Mouse (Mus musculus): ENCODE measurements at regions not wholly inside any gene's neighbourhood (a gene's known extent, or its start where the extent isn't known, plus 50 kb on each side); places are given as distances from the start of the nearest gene placed in this dataset.
A peak's percentile ranks its signal among the peaks of the same experiment; 100 is the strongest.

DNA sequence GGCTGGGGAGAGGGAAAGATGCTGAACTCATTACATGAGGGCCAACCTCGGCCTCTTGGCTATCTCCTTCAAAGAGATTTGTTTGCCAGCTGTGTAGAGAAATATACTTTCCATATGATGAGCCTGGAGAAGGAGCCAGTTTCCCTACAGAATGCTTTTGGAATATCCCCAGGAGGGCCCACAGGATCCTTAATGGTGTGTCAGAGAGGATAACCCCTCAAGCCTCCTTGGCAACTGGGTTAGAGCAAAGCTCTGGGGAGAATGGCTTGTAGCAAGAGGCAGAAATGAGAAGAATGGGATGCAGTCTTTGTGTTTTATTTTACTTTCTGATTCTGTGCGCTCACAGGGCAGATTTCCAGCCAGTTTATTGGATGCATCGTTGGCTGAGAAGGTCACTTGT is 353.9 kb downstream of the Dmrt2 start:
- no peak for ATAC-seq (replicated peaks; ENCODE audit: poor library complexity)

DNA sequence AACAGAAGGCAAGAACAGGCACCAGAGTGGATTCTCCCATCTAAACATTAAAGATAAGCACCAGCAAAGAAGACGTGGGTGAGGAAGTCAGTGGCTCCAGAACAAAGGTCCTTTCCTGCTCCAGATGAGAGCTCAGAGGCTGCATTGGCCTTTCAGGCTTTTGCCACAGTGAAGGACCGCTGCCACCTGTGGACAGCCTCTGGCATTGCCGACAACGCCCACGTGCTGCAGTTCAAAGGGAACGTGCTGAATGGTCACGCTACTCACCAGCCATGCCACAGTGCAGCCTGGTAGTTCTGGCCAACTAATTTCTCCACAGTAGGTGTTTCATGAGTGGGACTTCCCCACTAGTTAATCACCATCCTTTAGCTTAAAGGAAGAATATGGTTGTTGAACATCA is 365.1 kb downstream of the Dmrt2 start:
- peak; percentile 54; the same call in 1 of the 2 replicates for ATAC-seq (replicated peaks; ENCODE audit: poor library complexity)

DNA sequence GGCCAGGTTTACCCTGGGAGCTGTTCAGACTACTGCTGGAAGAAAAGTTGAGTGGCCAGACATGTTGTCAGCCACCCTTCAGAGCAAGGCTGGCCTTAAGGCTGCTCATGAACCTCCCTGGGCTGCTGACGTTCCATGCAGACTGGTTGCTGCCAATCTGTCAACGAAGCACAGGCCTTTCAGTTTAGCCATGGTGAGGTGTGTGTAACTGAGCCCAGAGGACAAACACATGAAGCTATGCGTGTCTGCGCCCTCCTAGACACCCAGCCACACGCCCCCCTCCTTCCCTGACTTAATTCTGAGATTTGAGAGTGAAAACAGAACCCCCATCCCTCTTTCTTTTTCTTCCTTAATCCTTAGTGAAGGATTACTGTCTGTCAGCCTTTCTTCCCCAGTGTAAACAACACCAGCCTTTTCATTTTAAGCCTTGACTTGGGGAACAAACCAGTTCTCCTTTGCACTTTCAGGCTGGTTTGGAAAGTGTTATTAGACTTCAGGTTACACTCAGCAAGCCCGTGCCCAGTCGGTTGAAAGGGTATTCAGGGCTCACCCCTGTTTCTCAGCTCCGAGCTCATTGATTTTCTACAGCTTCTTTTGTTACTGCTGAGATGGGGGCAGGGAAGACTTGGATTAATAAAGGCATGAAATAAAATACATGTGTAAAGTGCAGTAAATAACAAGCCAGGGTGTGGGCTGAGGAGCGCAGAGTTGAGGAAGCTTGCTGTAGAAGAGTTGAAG is 379.4 kb downstream of the Dmrt2 start:
- ATAC-seq (replicated peaks; ENCODE audit: poor library complexity), result no peak

DNA sequence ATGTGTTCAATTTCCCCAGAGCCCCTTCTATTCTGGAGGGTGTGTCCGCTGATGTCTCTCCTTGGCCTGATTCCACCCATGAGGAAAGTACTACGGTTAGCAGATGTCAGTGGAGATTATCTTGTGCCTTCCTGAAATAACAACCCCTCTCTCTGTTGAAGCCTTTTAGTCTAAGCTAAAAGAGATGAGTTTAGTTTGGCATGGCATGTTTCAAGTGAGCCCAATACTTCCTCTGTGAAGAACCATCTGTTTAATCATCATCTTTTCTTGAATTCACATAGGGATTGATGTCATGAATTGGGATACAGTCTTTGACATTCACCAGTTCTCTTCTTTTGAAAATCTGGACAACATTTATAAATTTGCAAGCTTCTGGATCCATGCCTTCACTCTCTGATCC is 387.5 kb downstream of the Dmrt2 start:
- no peak for ATAC-seq (replicated peaks; ENCODE audit: poor library complexity)

DNA sequence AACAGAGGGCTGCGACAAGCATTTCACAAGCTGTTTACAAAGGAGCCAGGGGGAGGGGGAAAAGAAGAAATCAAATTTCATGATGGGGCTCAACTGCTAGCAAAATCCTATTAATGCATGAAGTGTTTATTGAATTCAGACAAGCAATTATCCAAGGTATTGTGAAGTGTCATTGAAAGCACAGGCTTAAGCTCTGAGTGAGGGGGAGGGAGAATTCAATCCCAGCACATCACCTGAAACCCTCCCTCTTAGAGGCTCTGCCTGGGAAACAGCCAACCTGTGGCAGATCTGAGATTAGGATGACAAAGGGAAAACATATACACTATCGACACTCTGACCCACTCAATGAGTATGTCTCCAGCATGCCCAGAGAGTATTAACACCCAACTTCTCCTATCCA is 396.3 kb downstream of the Dmrt2 start:
- no peak for ATAC-seq (replicated peaks; ENCODE audit: poor library complexity)

DNA sequence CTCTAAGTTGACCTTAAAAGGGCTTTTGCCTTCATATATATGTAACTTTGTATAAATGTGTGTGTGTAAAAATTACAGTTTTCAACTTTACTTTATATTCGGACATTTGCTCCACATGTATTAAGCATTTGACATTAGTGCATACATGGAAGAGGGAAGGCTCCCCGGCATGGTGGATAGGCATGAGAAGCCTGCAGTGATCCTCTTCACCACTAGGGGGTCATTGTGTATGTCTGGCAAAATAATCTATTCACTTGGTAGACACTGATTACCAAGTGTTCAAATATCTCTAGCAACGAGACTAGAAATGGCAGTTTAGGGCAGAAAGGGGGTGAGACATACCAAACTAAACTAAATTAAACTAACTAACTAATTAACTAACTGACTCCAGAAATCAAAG is 397.7 kb downstream of the Dmrt2 start:
- no peak for ATAC-seq (replicated peaks; ENCODE audit: poor library complexity)

DNA sequence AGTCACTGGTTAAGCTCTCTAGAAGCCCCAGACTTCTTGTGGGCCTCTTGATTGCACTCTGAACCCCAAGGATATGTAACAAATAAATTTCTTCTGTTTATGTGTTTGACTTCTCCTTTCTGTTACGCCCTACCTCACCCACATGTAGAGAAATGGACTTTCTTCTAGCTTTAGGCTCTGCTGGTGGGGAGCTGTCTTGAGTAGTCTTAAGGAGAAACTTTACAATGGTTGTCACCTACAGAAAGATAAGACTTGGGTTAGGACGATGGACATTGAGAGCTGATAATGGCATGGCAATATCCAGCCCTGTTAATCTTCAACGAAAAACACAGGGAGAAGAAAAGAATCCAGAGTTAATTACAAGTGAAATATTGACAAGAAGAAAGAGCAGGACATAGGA is 416.1 kb downstream of the Dmrt2 start:
- ATAC-seq (replicated peaks; ENCODE audit: poor library complexity), result no peak

DNA sequence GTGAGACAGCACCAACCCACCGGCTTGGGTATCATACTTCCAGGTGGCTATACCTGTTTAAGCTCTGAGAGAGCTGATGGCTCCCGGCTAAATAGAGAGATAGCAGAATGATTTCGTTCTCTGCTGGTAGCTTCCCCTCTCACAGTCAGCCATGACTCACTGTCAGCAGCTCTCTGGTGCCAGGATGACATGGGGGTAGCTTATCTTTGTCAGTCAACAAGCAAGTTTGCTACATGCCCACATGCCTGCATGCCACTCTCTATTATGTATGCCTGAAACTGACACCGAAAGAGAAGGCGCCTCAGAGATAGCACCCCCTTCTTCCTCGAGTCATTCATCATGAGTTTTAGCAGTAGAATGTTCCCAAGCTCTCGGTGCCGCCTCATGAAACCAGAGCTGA is 419.2 kb downstream of the Dmrt2 start:
- ATAC-seq (replicated peaks; ENCODE audit: poor library complexity), result no peak

DNA sequence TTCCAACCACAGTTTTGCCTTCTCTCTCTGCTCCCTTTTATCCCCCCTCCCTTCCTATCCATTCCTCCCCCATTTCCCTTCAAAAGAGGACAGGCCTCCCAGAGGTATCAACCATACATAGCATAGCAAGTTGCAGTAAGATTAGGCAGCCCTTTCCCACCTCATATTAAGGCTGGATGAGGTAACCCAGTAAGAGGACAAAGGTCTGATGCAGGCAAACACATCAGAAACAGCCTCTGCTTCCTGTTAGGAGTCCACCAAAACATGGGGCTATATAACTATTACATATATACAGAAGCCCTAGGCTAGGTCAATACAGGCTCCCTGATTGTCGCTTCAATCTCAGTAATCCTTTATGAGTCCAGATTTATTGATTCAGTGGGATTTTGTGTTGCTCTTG is 421.6 kb downstream of the Dmrt2 start:
- no peak for ATAC-seq (replicated peaks; ENCODE audit: poor library complexity)

DNA sequence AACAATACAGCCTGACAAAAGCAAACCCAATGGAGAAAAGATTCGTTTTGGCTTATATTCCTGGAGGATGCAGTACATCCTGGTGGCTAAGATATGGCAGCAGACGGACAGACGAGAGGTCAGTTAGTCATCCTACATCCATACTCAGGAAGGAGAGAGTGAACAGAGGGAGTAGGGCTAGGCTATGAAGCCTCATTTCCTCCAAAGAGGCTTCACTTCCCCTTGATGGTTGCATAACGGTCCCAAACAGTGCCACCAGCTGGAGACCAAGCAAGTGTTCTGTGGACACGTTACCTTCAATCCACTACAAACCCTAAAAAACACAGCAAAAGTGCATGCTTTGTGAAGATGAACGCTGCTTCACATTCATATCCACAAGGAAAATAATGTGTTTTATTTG is 442.1 kb downstream of the Dmrt2 start:
- peak; percentile 60 for ATAC-seq (replicated peaks; ENCODE audit: poor library complexity)

DNA sequence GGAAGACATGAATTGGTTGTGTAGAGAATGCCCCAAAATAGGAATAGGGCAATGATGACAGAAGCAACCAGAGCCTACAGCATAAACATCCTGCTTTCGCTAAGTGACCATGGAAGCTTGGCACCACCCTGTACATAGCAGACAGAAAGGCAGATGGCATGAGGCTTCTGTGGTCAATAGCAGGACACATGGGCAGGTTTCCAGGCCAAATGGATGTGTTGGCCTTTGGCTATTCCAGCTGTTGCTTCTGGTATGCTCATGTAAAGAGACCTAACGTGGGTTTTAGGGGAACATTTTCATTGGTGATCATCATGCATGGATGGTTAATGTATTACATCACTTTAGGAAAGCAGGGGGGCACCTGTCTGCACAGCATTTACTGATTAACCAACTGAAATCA is 456.2 kb downstream of the Dmrt2 start:
- no peak for ATAC-seq (replicated peaks; ENCODE audit: poor library complexity)

DNA sequence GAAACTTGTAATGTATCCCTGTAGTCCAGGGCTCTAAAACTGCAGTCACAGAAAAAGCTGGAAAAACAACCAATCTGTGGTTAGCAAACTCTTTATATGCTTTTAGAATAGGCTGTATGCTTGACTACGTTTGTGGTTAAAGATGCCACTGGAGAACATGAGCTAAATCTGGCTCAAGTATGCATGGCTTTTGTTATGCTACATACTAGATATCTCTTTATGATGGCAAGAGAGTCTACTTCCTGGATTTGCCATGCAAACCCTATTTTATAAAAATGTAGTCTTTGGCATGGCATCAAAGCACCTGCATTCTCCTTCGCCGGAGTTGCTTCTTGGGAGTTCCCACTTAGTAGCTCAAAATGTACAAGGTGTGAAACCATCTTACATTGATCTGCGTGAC is 462.2 kb downstream of the Dmrt2 start:
- no peak for ATAC-seq (replicated peaks; ENCODE audit: poor library complexity)

DNA sequence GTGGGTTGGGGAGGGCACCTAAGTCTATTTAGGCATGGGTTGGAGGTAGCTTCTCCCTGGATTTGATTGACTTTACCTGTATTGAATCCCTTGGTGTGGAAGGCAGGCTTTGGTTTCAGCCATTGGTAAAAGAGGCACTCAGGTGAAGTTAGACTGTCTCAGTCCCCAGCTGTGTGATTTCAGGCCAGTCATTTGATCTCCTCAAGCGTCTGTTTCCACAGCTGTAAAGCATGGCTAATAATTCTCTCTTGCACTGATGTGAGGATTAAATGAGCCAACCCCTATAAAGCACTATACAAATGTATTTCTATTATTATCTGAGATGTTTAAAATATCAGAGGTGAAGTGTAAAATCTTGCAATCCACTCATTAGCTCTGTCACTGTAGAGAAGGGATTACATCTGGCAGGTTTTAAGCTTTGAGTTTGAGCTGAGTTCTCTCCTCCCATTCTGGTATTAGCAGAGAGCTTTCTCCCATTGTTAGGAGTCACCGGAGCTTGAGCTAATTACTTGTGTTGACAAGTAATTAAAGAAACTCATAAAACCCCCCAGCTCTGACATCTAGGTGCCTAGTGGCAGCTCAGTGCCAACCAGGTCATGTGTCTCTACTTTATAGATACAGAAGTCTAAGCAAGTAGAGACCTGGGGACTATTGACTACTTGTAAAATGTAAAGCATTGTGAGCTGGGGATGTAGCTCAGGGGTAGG is 463.3 kb downstream of the Dmrt2 start:
- no peak for ATAC-seq (replicated peaks; ENCODE audit: poor library complexity)

DNA sequence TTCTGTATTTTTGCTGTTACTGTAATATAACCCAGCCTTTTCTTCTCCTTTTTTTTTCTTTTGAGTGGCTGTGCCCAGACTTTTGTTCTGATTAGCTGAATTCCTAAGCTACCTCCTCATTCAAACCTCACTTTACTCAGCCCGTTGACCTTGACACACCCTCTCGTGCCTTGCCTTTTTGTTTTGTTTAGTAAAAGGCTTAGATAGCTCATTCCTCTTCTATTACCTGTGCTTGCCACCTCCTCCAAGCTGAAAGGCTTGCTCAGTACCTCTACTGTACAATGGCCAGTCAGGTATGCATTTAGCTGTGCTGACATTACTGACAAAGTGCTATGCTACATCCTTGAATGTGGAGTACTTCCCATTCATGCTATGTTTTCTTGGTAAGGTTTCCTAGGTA is 464.2 kb upstream of the Smarca2 start:
- ATAC-seq (replicated peaks; ENCODE audit: poor library complexity), result no peak

DNA sequence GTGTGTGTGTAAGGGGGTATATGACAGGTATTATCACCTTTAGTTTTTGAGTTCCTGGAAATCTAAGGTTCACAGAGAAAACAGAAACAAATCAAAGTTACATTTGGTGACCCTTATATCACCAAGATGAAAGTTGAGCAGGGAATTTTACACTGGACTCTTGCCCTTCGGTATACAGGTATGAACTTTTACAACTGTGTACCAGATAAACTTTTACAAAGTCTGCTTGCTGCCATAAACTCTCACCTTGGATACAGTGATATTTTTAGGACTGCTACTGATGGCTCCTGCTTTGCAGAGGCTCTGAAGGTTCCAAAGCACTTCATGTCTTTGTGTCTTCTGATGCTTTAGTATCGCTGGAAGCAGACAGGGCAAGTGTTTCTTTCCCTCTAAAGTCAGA is 461.3 kb upstream of the Smarca2 start:
- no peak for ATAC-seq (replicated peaks; ENCODE audit: poor library complexity)

DNA sequence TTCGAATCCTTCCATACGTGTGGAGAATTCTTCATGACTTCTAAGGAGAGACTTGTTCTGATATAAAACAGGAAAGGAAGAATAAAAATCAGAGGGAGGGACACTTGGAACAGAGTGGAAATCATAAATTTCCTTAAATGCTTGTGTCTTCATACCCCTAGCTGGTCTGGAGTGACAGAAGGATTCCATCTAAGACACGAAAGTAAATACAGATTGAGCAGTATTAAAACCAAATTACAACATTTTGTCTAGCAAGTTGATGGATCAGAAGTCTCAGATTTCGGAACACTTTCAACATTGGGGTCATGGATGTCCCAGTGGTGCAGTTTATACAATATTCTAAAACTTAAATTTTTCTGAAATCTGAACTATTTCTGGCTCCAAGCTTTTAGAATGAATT is 453.6 kb upstream of the Smarca2 start:
- no peak for ATAC-seq (replicated peaks; ENCODE audit: poor library complexity)

DNA sequence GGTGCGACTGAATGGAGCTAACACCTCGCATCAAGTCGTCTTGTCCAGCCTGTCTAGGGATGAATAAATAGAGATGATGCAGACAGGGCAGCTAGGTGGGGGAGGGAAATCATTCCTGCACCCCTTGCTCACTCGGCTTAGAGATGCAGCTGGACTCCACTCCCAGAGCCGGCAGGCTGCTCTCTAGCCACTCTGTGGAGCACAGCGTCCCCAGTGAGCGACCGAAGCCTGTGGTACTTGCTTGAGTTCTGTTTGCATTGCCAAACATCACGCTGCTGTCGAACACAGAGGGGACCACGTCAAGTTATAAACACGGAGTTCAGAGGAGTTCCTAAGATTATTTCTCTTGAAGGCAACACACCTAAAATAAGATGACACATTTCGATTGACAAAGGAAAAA is 439.9 kb upstream of the Smarca2 start:
- no peak for ATAC-seq (replicated peaks; ENCODE audit: poor library complexity)

DNA sequence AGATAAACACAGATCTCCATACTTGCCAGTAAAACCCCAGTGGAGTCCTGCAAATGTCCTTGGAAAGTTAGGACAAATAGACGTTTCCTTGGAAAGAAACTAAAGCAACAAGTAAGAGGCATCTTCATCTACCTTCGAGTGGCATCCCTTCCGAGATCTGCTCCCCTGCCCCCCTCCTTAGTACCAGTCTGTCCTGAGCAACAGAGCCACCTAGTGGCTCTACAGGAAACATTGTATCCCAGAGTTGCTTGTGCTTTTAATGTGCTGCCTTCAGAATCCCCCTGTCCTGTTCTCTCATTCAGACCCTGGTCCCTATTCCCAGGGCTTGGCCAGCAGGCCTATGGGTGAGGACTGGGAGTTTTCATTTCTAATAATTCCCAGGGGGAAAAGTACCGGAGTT is 423.1 kb upstream of the Smarca2 start:
- 0 out of 2 replicates have a peak, but pooled peaks have one; percentile 46 for ATAC-seq (replicated peaks; ENCODE audit: poor library complexity)

DNA sequence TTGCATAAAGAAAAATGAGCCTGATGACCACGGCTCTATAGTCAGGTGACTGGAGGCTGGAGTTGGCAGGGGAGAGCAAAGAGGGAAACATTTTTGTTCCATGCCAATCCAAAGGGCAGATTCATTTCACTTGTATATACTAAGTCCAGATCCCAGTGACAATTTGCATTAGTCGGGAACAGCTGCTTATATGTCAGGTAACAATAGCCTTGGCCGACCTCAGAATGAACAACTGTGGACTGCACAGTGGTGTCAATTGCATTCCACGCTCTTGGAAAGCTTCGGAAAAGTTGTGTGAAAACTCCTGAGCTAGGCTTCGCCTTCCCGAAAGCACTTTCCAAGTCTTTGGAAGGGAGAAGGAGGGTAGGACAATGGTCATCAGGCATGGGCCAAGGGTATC is 419.8 kb upstream of the Smarca2 start:
- no peak for ATAC-seq (replicated peaks; ENCODE audit: poor library complexity)

DNA sequence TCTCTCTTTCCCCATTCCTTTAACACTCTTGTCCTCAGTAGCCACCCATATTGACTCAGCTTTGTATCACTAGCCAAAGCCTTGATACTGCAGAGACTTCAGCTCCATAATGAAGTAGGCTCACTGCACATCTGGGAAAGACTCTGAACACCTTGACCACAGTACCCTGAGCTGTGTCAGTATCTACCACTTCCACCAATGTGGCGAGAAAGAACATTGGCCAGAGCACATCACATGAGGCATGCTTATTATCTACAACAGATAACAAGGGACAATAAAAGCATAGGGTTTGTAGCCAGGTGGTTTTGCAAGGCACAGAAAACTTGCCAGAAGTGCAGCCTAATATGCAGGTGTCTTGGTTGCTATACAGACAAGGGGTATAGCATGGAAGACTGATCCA is 414.0 kb upstream of the Smarca2 start:
- ATAC-seq (replicated peaks; ENCODE audit: poor library complexity), result no peak

DNA sequence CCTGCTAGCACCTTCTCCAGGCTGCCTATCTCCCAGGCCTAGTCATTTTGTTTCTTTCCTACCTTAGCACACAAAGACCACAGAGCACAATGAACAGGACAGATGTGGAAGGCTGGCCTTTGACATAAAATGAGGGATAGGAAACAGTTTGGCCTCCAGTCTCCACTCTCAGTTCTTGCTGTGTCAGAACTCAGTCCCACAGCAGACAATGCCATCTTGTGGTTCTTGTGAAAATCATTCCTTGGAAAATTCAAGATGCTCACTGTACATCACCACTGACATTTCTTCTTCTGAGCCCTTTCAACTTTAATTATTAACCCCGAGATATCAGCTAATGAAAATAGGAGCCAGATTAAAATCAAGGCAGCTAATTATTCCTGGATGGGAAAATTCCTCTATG is 411.2 kb upstream of the Smarca2 start:
- no peak for ATAC-seq (replicated peaks; ENCODE audit: poor library complexity)

DNA sequence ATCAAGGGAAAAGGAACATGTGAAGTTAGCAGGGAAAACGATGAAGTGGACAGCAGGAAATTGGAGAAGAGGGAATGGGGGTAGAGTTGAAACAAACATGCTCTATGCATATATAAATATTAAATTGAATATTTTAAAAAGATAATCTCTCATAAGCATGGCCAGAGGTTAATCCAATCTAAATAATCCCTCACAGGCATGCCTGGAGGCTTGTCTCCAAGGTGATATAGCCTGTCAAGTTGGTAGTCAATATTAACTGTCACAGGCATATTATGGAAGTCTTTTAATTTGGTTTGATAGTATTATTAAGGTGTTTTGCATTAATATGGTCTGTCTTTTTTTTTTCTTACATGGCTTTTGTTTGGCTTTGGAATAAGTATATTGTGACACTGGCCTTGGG is 396.1 kb upstream of the Smarca2 start:
- ATAC-seq (replicated peaks; ENCODE audit: poor library complexity), result no peak

DNA sequence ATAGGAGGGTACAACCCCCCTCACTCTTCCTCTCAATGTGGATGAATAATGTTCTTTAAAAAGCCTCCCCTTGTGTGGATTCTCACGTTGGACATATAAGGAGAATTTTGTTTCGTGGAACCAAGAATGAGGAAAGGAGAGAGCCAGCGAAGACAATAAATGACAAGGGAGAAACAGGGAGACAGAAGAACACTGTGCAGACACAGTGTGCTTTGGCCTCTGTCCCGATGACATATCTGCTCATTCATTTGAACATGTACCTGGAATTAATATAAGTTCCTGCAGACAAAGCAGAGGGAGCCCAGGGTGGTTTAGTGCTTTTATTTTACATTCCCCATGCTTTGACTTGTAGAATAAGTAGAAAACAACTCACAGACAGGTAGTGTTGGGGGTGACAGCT is 370.3 kb upstream of the Smarca2 start:
- no peak for ATAC-seq (replicated peaks; ENCODE audit: poor library complexity)

All from megakaryocyte progenitor cell, adult 5-6 weeks (primary cell).